Mouse (Mus musculus) heart, embryonic 12.5 days (tissue): ENCODE measurements at regions not wholly inside any gene's neighbourhood (a gene's known extent, or its start where the extent isn't known, plus 50 kb on each side); places are given as distances from the start of the nearest gene placed in this dataset.
A peak's percentile ranks its signal among the peaks of the same experiment; 100 is the strongest.

Experiments used
- ATAC-seq: fragments of 200-750 bp; cut with Nextera tagmentation; 2 replicates; pipeline ENCODE4 v1.8.0; 2017; ENCODE audit warnings: moderate TSS enrichment, moderate library complexity; ENCODE audit not compliant: insufficient number of reproducible peaks, low FRiP score
- H3K27ac ChIP-seq: fragments of 300-500 bp; sonication (generic); 2 replicates; pipeline ENCODE4 v1.5.1; 2016; ENCODE audit warnings: mild to moderate bottlenecking, moderate library complexity; ENCODE audit not compliant: poor library complexity, severe bottlenecking
- H3K27me3 ChIP-seq: fragments of 300-500 bp; sonication (generic); replicated peaks from 2 replicates; pipeline ENCODE4 v1.6.1; 2016; ENCODE audit warnings: mild to moderate bottlenecking, moderate library complexity
- H3K36me3 ChIP-seq: fragments of 300-500 bp; sonication (generic); 2 replicates; pipeline ENCODE4 v1.6.1; 2016; ENCODE audit warnings: mild to moderate bottlenecking, moderate library complexity
- H3K4me1 ChIP-seq: fragments of 300-500 bp; sonication (generic); replicated peaks from 2 replicates; pipeline ENCODE4 v1.6.1; 2016; ENCODE audit warnings: mild to moderate bottlenecking
- H3K4me2 ChIP-seq: fragments of 300-500 bp; sonication (generic); 2 replicates; pipeline ENCODE4 v1.6.1; 2016; ENCODE audit warnings: mild to moderate bottlenecking, moderate library complexity
- H3K4me3 ChIP-seq: fragments of 300-500 bp; sonication (generic); 2 replicates; pipeline ENCODE4 v1.5.1; 2016; ENCODE audit warnings: mild to moderate bottlenecking
- H3K9ac ChIP-seq: fragments of 300-500 bp; sonication (generic); 2 replicates; pipeline ENCODE4 v1.6.1; 2016; ENCODE audit warnings: mild to moderate bottlenecking, moderate library complexity
- H3K9me3 ChIP-seq: fragments of 300-500 bp; sonication (generic); replicated peaks from 2 replicates; pipeline ENCODE4 v1.6.1; 2016; ENCODE audit warnings: mild to moderate bottlenecking, moderate library complexity
- WGBS: fragments of 180-500 bp; shearing (Covaris S2); methylation state at CpG from one replicate; pipeline ENCODE4 v1.1.7; 2016; 5-methylcytosine and 5-hydroxymethylcytosine counted together

DNA sequence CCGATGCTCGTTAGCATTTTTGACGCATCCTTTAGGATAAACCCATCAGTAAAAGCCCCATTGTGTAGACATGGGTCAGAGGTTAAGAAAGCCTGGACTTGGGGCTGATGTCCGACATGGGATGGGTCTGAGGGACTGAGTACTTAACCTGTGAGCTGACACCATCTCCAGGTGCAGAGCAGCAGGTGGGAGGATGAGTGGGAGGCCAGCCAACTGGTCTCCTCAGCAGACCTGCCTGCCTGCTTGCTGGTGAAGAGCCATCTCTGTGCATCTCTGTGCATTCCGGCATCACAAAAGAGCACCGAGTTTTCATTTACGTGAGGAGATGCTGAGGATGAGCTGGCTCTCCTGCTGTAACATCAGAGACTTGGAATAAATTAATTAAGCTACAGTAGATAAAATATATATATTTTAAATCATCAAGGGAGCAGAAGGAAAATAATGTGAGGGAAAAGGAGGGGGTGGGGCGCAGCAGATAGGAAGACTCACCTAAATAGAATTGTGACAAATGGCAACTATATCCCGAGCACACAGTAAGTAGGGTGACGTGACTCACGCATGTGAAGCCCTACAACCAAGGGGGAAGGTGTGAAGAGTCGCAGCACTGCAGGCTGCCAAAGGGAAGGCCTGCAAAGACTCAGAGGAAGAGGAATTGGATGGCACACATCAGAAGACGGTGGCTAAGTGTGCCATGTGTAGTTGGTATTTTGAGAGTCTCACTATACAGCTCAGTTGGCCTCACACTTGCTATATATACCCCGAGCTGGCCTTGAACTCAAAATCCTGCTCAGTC, 118.5 kb upstream of the Ces5a start:
- Histone ChIP-seq H3K36me3 (no peaks in the 10 kb centered on the region), H3K9ac (no peak overlapping the region), H3K27me3 (no peaks in the 10 kb centered on the region), H3K9me3 (no peaks in the 10 kb centered on the region), H3K4me3 (no peak overlapping the region), H3K27ac (no peak overlapping the region), H3K4me2 (no peak overlapping the region), H3K4me1 (no peaks in the 10 kb centered on the region)
- no peak for ATAC-seq
- WGBS: 69% methylated on average over 14 of the region's 14 CpGs

- Histone ChIP-seq H3K27me3 (no peaks in the 10 kb centered on the region), H3K4me3 (no peak overlapping the region), H3K4me2 (no peak overlapping the region), H3K27ac (no peak overlapping the region), H3K36me3 (no peaks in the 10 kb centered on the region), H3K9me3 (no peaks in the 10 kb centered on the region), H3K4me1 (no peaks in the 10 kb centered on the region), H3K9ac (no peak overlapping the region)
- ATAC-seq: no peak
- 83% methylated on average over 9 of the region's 9 CpGs for WGBS
Observed at GRCm38 (mm10) chr8:93655752-93656151, 120.1 kb upstream of the Ces5a start.

GRCm38 (mm10) chr8:93661739-93662138, 126.1 kb upstream of the Ces5a start:
- 3% methylated on average over 15 of the region's 15 CpGs for WGBS
- peak; percentile 82; the same call in 1 of the 2 replicates for ATAC-seq
- H3K9ac ChIP-seq: peak overlapping the region; percentile 53; the same call in 1 of the 2 replicates
- peak overlapping the region; percentile 22 for H3K4me3 ChIP-seq
- H3K4me1 ChIP-seq: no peaks in the 10 kb centered on the region
- H3K27ac ChIP-seq: no peak overlapping the region
- H3K36me3 ChIP-seq: no peaks in the 10 kb centered on the region
- no peaks in the 10 kb centered on the region for H3K9me3 ChIP-seq
- no peaks in the 10 kb centered on the region for H3K27me3 ChIP-seq
- H3K4me2 ChIP-seq: peak overlapping the region; percentile 56

DNA sequence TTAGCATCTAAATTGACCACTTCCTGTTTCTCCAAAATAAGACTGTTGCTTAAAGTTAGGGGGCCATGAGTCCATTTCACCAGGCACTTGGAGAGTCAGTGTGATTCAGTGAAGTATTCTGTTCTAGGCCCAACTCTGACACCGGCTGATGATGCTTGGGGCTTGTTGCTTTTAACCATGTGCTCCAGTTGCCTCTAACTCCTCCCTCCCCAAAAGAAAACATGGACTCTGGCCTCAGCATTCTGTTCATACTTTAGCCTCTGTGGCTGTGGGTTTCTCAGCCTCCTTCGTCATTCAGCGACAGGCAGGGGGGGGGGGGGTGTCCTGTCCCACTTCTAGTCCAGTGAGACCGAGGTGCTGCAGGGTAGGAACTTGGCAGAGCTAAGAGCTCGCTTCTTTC, 126.6 kb upstream of the Ces5a start:
- H3K9me3 ChIP-seq: no peaks in the 10 kb centered on the region
- H3K4me3 ChIP-seq: peak overlapping the region; percentile 22; the same call in 1 of the 2 replicates
- no peak overlapping the region for H3K9ac ChIP-seq
- H3K4me2 ChIP-seq: peak overlapping the region; percentile 56
- no peaks in the 10 kb centered on the region for H3K27me3 ChIP-seq
- 0 out of 2 replicates have a peak, but pooled peaks have one; percentile 33 for ATAC-seq
- WGBS: 66% methylated on average over 5 of the region's 5 CpGs
- H3K4me1 ChIP-seq: no peaks in the 10 kb centered on the region
- H3K27ac ChIP-seq: no peak overlapping the region
- no peaks in the 10 kb centered on the region for H3K36me3 ChIP-seq

DNA sequence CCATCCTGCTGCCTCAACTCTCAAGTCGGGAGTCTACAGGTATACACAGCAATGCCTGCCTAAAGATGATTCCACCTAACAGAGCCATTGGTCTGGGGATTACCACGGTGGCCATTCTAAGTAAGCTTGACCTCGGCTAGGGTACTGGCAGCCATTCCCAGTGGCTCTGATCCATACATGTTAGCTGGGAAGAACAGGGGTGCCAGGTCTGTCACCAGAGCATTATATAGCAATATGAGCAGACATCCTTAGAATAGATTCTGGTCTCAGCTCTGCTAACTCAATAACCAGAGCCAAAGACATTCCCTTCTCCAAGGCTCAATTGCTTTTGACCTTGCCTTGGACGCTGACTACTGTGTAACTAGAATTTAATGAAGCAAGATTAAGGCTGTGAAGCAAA, 128.2 kb upstream of the Ces5a start:
- H3K36me3 ChIP-seq: no peaks in the 10 kb centered on the region
- no peaks in the 10 kb centered on the region for H3K27me3 ChIP-seq
- H3K9me3 ChIP-seq: no peaks in the 10 kb centered on the region
- H3K4me2 ChIP-seq: no peak overlapping the region
- H3K4me1 ChIP-seq: no peaks in the 10 kb centered on the region
- H3K4me3 ChIP-seq: no peak overlapping the region
- H3K9ac ChIP-seq: no peak overlapping the region
- H3K27ac ChIP-seq: no peak overlapping the region
- WGBS: 80% methylated on average over 4 of the region's 4 CpGs
- ATAC-seq: no peak

DNA sequence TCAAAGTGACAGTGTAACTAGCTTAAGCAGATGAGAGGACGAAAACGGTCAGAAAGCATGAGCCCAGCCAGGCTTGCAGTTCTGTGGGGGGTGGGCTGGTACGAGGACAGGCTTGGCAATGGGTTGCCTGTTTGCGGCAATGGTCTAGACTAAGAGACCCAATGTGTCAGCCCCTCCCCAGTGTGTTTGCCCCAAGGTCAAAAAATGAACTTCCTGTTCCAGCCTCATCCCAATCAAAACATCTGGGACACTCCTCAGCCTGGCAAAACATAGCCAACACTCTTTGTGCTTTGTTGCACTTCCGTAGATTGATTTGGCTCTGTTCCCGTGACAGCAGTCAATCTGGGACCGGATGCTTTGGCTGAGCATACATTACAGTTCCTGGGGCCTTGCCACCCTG, 132.7 kb upstream of the Ces5a start:
- H3K4me3 ChIP-seq: no peak overlapping the region
- ATAC-seq: peak; percentile 39; the same call in 1 of the 2 replicates
- no peaks in the 10 kb centered on the region for H3K9me3 ChIP-seq
- no peaks in the 10 kb centered on the region for H3K27me3 ChIP-seq
- H3K4me1 ChIP-seq: no peaks in the 10 kb centered on the region
- WGBS: 41% methylated on average over 7 of the region's 7 CpGs
- H3K4me2 ChIP-seq: no peak overlapping the region
- no peak overlapping the region for H3K9ac ChIP-seq
- no peaks in the 10 kb centered on the region for H3K36me3 ChIP-seq
- H3K27ac ChIP-seq: no peak overlapping the region

- no peaks in the 10 kb centered on the region for H3K27me3 ChIP-seq
- no peak overlapping the region for H3K27ac ChIP-seq
- no peaks in the 10 kb centered on the region for H3K36me3 ChIP-seq
- H3K4me1 ChIP-seq: no peaks in the 10 kb centered on the region
- 65% methylated on average over 3 of the region's 3 CpGs for WGBS
- H3K9me3 ChIP-seq: no peaks in the 10 kb centered on the region
- no peak overlapping the region for H3K9ac ChIP-seq
- H3K4me2 ChIP-seq: no peak overlapping the region
- no peak for ATAC-seq
- H3K4me3 ChIP-seq: no peak overlapping the region
Observed at GRCm38 (mm10) chr8:93674721-93675120, 135.0 kb upstream of the Gnao1 start.

DNA sequence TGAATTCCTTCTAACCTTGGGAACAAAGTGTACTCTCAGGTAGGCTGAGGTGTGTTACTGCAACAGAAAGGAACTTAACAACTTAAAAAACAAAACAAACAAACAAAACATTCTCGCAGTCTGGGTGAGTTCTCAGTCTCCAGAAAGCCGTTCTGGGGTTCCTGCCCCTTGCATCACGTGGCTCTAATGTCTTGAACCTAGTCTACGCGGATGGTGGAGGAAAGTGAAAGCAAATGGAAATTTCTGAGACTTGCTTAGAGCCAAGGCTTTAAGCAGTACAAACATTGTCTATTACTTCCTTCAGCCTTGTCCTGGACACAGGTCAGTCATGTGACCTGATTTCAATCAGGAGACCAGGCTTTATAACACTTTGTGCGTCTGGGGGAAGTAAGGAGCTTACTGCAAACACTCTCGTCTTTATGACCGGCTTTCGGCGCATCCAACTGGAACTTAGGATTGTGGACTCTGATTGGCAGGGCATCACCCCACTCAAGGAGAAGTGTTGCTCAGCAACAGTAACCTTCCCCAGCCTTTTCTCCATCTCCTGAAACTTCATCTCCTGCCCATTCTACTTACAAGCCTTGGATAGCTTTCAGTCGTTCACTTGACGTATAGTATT, 125.9 kb upstream of the Gnao1 start:
- H3K4me2 ChIP-seq: no peak overlapping the region
- no peak overlapping the region for H3K27ac ChIP-seq
- no peaks in the 10 kb centered on the region for H3K36me3 ChIP-seq
- WGBS: 76% methylated on average over 12 of the region's 12 CpGs
- H3K9ac ChIP-seq: no peak overlapping the region
- no peak overlapping the region for H3K4me3 ChIP-seq
- peaks cover 2% of the 10 kb centered on the region; the same call in 1 of the 2 replicates for H3K9me3 ChIP-seq
- H3K27me3 ChIP-seq: no peaks in the 10 kb centered on the region
- ATAC-seq: no peak
- no peaks in the 10 kb centered on the region for H3K4me1 ChIP-seq

DNA sequence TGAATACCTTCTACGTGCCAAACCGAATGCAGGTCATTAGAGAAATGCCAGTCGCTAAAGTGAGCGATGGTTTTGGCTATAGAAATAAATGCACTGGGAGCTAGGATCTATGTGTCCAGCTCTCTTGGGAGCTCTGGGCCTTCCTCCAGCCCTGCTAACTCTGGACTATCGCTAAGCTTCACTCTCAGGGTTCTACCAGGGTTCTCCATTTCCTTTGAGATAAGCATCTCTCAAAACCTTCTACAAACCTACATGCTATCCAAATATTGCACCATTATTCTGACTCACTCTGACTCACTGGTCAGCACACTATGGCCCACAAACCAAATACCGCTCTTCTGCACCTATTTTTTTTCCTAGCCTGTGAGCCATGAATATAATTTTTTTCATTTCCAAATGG, 125.4 kb upstream of the Gnao1 start:
- Histone ChIP-seq H3K4me3 (no peak overlapping the region), H3K27ac (no peak overlapping the region), H3K27me3 (no peaks in the 10 kb centered on the region), H3K36me3 (no peaks in the 10 kb centered on the region), H3K9me3 (peaks cover 2% of the 10 kb centered on the region; the same call in 1 of the 2 replicates), H3K4me1 (no peaks in the 10 kb centered on the region), H3K9ac (no peak overlapping the region), H3K4me2 (no peak overlapping the region)
- WGBS: 89% methylated on average over 6 of the region's 6 CpGs
- ATAC-seq: no peak

DNA sequence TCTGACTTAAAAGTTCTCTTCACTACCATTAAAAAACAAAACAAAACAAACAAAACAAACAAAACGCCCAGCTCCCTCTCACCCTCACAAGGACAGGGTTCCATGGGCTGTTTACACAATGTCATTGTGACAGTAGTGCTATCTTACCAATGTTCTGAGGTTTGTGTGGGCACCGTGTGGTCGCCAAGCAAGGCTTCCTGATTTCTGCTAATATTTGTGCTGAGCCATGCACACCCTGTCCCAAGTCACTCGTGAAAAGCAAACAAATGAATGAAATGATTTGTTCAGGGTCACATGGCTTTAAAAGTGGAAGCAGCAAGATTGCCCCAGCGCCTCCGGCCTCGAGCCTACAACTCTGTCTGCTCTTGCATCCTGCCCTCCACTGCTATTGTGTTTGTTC, 120.9 kb upstream of the Gnao1 start:
- Histone ChIP-seq H3K9ac (no peak overlapping the region), H3K4me3 (no peak overlapping the region), H3K27me3 (no peaks in the 10 kb centered on the region), H3K36me3 (no peaks in the 10 kb centered on the region), H3K4me2 (no peak overlapping the region), H3K27ac (no peak overlapping the region), H3K9me3 (no peaks in the 10 kb centered on the region), H3K4me1 (0 out of 2 replicates have a peak, but pooled peaks cover 4% of the 10 kb centered on the region)
- ATAC-seq: no peak
- WGBS: 64% methylated on average over 7 of the region's 7 CpGs

GRCm38 (mm10) chr8:93689832-93690471, 119.8 kb upstream of the Gnao1 start:
- Histone ChIP-seq H3K9me3 (no peaks in the 10 kb centered on the region), H3K4me1 (0 out of 2 replicates have a peak, but pooled peaks cover 4% of the 10 kb centered on the region), H3K4me2 (no peak overlapping the region), H3K27me3 (no peaks in the 10 kb centered on the region; the same call in 1 of the 2 replicates), H3K4me3 (no peak overlapping the region), H3K9ac (no peak overlapping the region), H3K36me3 (no peaks in the 10 kb centered on the region), H3K27ac (no peak overlapping the region)
- no peak for ATAC-seq
- WGBS: 74% methylated on average over 4 of the region's 4 CpGs
